Mouse (Mus musculus) NIH3T3 (cell line): ENCODE data around the gene Surf1.

Experiments
- DNase-seq: peaks from one replicate; pipeline ENCODE4 v3.0.0-alpha.2; 2012; ENCODE audit warnings: low read depth

Surf1 gene

DNA sequence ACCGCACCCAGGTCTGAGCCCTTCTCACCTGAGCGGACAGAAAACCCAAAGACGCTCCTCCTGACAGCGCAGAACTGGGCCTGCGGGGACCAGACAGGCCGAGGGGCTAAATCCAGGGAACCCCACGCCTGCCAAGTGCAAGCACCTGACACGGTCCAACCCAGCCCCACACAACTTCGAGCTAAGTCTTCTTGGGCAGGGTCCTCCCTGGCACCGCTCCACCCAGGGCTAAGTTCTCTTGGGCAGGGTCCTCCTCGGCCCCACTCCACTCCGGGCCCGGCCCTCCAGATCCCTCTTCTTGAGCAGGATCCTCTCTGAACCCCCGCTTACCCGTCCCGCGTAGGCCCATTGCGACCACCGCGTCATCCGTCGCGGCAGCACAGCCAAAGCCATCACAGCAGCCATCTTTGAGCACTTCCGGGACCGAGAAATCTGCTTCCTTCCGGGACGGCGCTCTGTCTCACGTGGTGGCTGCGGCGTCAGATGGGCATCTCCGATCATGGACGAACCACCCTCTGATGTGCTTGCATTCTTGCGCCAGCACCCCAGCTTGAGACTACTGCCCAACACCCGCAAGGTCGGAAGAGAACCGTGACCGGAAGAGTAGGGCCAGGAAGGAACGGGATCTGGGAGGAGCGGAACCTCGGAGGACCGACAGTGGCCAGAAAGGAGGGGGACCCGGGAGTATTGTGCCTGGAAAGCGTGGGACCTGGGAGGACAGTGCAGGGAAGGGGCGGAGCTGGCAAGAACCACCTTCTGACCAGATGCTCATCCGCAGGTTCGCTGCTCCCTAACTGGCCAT is at the start of gene Surf1, which contains the start of gene Surf2:
Gene Surf1, minus strand, starts transcription at position 604 of the 802 bp plus-strand sequence.
Gene Surf2, plus strand, starts transcription at position 441 of the 802 bp plus-strand sequence.
- DNase-seq = peak; percentile 88

DNA sequence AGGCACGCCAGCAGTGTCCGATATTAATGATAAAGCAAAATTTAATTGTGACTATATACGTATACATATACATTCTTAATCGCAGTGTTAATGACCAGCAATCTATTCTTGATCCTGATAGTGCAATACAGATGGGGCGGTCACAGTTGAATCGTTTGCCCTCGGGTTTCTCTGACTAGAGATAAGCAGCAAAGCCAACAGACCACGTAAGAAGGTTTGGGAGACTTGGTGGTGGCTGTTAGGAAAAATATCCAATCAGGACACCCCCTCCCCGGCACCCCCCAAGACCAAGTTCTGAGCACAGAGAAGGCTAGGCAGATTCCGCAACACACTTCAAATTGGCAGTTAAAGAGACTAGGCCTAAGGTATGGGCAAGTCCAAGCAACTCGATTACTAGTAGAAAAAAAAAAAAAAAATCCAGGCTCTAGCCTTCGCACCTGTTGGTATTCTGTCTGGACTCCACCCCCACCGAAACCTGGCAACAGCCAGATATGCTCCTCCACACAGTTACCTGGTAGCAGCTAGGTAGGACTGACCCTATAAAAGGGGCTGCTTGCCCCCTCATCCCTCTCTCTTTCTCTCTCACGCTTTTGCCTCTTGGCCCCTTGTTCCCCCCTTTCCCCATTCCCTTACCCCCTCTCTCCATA is 48.5 kb upstream of the Surf1 start:
- DNase-seq = no peak

DNA sequence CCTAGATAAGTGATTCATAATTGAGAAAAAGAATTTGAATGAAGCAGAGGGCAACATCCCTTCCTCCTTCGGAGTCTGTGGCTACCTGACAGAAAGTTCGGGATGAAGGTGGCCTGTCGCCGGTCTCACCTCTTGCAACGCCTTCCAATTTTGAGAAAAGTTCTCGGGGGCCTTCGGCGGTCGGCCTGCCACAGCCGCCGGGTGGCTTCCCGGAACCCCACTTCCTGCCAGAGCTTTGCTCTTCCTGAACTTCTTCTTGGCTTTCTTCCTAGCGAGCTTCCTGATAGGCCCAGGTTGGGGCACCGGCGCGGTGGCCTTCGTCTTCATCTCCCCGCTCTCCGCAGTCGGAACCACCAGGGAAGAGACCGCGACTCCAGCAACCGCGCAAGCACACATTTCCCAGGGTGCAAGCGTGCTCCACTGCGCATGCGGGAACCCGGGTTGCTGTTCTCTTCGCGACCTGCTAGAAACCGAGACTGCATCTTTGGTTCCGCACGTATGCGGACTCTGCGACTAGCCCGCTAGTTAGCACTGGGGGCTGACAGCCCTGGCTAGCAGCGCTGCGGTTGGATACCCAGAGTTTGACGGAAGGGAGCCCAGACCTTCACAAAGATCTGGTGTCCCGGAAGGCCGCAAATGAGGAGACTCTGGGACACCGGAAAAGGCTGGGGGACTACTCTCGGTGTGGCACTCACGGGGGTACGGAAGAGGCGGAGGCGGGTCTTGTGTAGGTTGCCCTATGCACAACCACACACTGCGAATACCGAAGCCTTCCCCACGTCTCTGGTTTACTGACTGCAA is 47.8 kb upstream of the Surf1 start, which contains the start of gene Rexo4:
Gene Rexo4, minus strand, starts transcription at position 464 of the 801 bp plus-strand sequence.
- DNase-seq = peak; percentile 98

DNA sequence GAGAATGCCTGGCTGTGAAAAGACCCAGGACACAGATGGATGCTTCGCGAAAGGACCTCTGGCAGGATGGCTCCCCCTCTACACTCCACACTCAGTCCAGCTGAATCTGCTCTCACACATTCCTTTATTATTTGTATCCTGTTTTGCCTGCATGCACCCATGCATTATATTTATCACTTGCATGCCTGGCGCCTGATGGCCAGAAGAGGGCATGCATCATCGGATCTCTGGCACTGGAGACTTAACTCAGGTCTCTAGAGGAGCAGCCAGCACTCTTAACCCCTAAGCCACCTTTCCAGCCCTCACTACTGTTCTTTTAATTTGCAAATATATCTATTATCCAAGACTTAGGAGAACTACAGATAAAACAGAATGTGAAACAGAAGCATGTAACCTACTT is 44.4 kb upstream of the Surf1 start:
- DNase-seq = peak; percentile 44

DNA sequence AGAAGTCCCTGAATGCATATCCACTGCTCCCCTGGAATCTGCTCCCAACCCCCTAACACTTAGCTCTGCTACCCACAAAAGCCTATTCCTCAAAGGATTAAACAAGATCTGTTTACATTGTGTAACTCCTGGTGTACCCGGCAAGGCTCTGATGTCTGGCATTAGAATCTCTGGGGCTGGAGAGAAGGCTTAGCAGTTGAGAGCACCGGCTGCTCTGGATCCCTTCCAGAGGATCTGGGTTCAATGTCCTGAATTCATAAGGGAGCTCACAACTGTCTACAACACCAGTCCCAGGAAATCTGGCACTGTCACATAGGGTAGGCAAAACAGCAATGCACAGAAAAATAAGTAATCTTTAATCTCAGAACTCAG is 41.1 kb upstream of the Surf1 start:
- DNase-seq = no peak

DNA sequence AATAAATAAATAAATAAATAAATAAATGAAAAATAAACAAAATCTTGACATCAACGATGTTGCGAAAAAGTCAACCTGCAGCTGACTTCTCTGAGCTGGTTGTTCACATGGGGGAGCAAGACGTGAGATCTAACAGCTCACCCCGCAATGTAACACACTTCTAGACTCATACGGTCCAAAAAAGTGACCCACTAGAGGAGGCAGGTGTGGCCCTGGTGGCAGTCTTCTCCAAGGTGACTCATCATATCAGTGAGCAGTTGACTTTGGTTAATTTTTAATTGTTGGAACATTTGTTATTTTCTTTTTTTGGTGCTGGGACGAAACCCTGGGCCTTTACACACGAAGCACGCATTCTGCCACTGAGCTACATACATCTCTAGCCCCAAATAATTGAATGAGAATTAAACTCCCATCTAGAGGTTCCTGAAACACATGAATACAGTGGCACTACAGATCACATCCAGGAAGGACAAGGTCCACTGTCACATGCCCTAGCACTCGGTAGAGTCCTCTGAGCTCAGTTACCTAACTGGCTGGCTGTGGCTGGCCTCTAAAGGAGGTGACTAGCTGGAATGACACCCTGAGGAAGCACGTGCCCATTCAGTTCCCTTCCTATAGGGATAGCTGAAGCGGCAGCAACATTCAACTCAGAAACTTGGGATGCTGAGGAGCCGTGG is 40.6 kb upstream of the Surf1 start:
- no peak for DNase-seq

DNA sequence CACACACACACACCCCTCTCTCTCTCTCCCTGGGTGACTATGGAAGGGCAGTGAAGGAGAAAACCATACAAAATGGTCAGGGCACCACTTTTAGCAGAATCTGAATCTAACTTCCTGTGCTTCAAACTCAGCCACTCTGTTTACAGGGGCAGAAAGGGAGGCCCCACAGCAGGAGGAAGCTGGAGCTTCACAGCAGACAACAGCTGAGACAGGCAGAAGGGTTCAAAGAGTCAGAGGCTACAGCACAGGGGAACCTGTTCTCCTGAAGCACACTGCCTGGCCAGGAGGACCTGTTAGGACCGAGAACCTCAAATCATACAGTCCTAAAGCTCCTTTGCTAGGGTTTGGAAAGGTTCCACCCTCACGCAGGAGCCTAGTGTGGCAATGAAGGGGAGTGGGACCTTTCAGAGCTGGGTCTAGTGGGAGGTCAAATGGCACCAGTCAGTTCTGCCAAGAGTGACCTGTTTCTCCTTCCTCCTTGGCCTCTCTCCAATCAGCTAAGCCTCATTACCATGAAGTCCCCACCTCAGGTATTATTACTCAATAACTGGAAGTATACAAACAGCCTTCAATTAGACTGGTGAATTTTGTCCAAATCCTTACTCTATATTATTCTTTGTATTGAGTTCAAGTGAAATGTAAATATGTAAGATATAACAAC is 38.5 kb upstream of the Surf1 start:
- DNase-seq = no peak

DNA sequence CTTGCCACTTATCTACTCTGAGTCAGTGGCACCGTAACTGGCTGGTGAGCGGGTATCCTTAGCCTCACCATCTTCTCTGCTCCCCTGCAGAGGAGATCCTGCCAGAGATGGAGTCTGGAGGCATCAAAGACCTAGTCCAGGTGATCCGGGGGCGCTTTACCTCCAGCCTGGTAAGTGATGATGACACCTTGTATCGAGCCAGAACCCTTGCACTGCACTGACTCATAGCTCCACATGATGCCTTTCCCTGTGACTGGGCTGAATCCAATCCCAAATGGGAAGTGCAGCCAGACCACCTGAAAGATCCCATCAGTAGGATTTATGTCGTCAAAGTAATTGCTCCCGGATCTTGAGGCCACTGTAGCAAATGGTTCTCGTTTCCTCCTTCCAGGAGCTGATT is 36.5 kb upstream of the Surf1 start:
- no peak for DNase-seq

DNA sequence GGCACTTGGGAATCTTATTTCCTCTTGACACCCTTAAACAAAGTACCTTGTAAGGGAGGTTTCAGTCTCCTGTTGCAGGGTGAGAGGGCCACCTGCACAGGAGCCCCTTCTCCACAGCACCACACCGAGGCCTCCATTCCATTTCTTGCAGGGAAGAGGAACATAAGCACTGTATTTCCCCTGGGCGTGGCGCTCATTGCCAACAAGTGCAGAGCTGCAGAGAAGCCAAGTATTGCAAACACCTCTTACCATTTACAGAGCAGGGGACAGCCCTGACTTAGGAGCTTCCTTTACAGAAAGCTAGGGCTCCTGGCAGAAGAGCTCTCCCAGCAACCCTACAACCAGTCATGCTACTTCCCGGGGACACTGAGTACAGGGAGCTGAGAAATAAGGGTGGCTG is 35.9 kb upstream of the Surf1 start:
- DNase-seq = no peak

DNA sequence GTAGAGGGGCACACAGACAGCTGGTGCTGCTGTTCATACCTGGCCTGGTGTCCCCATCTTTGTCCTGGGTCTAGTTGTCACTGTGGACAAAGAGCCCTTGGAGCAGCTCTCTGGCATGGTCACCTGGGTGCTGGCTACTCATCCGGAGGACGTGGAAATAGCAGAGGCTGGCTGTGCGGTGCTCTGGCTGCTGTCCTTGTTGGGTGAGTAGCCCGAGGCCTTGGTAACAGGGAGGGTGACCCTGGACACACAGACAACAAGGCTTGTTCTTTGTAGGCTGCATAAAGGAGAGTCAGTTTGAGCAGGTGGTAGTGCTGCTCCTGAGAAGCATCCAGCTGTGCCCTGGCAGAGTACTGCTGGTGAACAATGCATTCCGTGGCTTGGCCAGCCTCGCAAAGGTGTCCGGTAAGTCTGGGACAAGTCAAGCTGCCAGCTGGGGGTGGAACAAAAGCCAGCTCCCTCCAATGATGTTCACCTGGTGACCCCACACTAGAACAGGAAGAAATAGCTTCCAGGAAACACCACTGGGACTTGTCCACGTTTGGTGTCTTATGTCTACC is 35.1 kb upstream of the Surf1 start:
- no peak for DNase-seq

DNA sequence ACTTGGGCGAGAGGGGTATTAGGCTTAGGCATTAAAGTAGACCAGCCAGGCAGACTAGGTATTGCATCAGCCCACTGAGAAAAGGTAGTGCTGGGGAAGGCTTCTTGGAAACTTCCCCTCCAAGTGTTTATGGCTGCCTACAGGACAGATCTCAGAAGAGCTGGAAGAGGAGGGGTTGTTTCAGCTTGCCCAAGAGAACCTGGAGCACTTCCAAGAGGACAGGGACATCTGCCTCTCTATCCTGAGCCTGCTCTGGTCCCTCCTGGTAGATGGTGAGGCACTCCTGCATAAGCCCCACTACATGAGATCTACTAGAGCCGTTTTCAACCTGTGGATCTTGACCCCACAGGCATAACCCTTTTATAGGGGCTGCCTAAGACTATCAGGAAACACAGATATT is 34.1 kb upstream of the Surf1 start:
- DNase-seq = no peak

DNA sequence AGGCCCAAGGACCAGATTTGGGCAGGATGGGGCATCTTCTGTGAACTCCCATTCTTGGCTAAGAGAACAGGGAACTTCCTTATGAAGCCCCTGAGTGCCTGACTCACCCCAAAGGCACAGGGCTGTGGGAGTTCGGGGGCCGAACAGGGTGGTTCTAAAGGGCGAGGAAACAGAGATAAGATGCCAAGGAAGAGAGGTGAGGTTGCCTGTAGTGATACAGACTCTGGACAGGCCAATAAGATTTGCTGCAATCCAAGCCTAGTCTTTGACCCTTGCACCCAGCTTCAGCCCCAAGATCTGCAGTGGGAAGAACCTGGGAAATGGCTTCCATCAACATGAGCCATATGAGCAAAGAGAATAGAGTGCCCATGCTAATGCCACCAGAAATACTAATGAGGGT is 26.9 kb upstream of the Surf1 start:
- DNase-seq = no peak

DNA sequence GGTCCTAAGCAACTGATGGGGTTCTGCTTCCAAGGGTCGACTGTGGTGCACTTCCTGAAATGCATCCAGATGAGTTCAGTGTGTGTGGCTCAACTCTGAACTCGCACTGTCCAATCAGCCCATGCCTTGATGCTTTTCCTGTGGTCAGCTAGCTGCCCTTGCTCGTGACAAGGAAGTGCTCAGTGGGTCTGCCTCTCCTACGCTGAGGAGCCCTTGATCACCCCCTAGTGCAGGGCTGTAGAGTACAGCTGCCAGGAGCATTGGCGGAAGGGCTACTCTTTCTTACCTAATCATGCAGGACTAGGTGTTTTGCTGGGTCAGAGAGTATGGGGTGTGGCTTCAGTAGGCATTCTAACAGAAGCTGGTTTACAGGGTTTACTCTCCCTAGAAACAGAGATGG is 25.2 kb upstream of the Surf1 start:
- DNase-seq = no peak

DNA sequence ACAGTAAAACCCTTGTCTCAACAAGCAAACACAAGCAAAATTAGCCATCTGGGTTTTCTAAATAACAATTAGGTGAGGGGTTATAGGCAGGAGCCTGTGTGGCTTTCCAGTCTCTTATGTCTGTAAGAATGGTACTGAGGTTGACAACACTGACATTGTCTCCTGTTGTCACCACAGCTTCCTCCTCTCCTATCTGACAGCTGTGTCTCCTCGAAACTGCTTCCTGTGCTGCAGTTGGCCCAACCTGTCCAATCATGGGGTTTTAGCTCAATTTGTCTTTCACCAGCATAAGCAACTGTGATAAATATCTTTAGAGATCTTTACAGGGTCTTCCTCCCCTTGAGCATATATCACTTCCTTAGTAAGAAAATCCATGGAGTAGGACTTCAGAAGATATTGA is 20.1 kb upstream of the Surf1 start:
- no peak for DNase-seq

DNA sequence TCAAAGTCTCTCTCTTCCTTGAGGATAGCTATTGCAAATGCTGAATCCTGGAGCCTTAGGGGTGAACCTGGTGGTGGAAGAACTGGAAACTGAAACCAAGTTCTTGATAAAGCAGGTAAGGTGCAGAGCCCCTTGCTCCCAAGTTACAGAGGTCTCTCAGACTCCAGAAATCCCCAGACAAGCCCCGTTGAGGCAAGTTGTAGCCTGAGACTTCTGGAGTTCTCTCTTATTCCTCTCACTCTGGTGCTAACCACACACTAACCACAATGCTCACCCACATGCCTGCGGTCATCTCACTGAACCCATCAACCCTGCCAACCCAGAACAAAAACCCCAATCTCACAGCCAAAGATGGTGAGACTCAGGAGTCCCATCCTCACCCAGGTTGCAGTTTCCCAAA is 19.0 kb upstream of the Surf1 start:
- DNase-seq = no peak

DNA sequence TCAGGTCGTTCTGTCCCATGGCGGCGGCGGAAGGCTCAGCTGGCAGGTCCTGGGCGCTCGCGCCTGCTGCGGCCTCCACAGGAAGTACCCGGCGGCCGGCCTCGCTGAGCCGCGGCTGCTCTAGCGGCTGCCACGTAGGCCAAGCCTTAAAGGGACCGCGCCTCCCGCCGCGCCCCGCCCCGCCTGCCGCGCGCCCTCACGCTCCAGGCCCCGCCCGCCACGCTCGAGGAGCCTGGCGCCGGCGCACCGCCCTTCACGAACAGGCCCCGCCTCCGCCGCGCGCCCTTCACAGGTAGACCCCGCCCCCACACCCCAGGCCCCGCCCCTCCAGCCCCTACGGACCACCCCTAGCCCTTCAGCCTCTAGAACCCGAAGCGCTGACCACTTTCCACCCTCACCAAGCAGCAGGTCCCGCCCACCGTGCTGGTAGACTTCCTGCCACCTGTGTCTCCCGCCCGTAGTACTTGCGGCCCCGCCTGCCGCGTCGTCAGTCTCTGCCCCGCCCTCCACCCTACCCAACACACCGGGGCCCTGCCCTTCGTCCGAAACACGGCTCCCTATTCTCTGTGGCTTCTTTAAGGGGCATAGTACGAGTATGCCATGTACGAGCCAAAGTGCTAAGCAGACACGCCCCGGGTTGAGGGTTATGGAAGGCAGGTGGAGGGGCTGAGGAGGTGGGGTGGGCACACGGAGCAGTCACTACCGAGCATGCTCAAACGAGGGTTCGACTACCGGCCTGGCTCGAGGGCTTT is 17.1 kb upstream of the Surf1 start, which contains the start of the genes Surf4 and Stkld1:
Gene Surf4, minus strand, starts transcription at position 625 of the 752 bp plus-strand sequence.
Gene Stkld1, plus strand, starts transcription at position 744 of the 752 bp plus-strand sequence.
- DNase-seq = peak; percentile 98

DNA sequence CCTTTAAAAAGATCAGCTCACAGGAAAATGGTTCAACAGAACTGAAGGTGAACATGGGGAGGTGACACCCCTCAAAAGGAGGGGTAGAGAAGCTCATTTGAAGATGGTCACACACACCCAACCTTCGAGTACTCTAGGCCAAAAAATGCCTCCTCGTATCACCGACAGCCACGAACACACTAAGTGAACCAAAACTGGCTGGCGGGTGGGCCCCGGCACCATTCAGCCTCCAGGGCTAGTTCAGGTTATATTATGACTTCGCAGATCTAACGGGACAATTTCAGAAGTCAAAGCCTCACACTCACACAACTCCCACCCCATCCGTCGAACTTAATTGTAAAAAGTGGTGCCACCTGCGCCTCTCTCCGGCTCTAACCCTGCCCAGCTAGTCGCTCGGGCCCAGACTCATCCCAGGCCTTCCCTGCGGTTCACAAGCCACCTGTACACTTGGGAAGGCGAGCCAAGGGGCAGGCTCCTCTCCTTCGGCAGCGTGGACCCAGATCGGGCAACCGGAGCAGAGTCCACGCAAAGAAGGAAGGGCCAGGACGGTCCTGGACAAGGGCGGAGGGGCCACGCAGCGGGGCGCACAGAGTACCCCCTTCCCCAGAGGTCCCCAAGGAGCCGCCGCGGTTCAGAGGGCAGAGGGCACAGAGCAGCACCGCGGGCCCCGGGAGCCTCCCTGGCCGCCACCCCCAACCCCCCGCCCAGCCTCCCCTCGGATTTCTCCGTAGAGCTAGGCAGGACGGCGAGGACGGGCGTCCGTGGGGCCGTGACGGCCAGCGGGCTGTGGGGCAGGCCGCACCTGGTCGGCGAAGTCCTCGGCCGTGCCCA is 16.4 kb upstream of the Surf1 start:
- DNase-seq = peak; percentile 52

DNA sequence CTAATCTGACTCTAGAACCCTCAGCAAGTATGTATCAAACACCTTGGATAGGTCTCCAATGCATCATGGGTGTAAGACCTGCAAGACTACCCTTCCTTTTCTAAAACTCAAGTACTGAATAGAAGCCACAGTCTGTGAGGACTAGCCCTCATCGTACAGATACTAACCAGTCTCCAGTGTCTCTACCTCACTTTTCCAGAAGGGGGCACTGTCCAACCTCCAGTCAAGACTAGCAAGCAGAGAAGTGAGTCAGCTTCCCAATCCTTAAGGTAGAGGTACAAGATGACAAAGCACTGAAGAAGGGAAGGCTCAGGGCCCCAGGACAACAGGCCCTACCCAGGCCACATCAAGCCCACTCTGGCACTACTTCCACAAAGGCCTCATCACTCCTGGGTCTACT is 14.1 kb upstream of the Surf1 start:
- peak; percentile 76 for DNase-seq

DNA sequence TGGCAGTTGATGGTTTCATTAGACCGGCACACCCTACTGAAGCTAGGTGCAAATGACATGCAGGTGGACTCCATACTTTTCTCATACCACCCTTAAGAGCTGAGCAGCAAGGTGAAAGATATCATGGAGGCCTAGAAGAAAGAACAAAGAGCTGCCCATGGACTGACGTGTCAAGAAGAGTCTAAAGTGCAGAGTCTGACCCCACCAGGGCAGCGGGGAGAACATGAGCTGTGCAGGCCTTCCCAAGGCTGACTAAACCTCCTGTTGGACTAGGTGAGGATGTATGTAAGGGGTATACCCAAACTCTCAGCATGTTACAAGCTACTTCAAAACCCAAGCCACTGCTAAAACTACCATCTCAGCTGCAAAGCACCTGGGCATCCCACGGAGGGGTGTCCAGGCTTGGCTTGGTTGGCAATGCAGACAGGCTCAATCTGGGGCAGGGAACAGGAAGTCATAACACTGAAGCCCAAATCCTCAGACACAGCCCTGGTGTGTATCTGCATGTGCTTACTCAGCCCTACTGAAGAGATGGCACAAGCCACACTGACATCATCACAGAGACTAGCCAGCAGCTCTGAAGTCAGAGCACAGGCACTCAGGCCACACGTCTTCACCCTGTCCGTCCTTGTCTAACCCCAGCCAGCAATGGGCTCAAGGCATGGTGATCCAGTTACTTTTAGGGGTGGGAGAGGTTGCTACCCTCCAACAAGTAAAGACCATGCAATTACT is 11.6 kb upstream of the Surf1 start:
- DNase-seq = no peak
